Mouse (Mus musculus) G1E (cell line): ENCODE results near the gene Gm9508.

Experiments used
- CTCF ChIP-seq: IDR thresholded peaks from 2 replicates; pipeline ENCODE4 v1.5.1; 2012; ENCODE audit warnings: low read depth, low read length, inconsistent platforms, mixed read lengths
- GATA1 ChIP-seq: IDR thresholded peaks from 2 replicates; pipeline ENCODE4 v1.6.1; 2012; ENCODE audit warnings: borderline replicate concordance, low read length, inconsistent platforms, mixed read lengths

GRCm38 (mm10) chr10:77666342-77666741, 30.7 kb downstream of the Gm9508 start:
- TF ChIP-seq CTCF (no peak), GATA1 (no peak)
